Mouse (Mus musculus) spleen, adult 2 months (tissue): ENCODE results near the gene Zdhhc4. TPM values are rescaled to one million over a fixed set of nuclear protein-coding genes. Genes with fewer than 3 reads are reported as not detected.
A peak's percentile ranks its signal among the peaks of the same experiment; 100 is the strongest.

Source experiments
- DNase-seq, 2 experiments: peaks; one replicate each; pipeline versions ENCODE4 v3.0.0 to v3.0.0-alpha.2; 2012 to 2021; ENCODE audit warnings: low spot score in 2 of 2, low read depth in 1 of 2
- H3K27ac ChIP-seq: fragments of 200-500 bp; 2 replicates; pipeline ENCODE4 v1.5.1; 2012; ENCODE audit warnings: low read length, inconsistent platforms; ENCODE audit not compliant: insufficient read depth
- H3K27me3 ChIP-seq: fragments of 200-500 bp; 2 replicates; pipeline ENCODE4 v1.6.1; 2012; ENCODE audit warnings: mild to moderate bottlenecking, moderate library complexity, low read length, inconsistent platforms; ENCODE audit not compliant: control insufficient read depth, insufficient read depth
- H3K36me3 ChIP-seq: fragments of 200-500 bp; 2 replicates; pipeline ENCODE4 v1.6.1; 2012; ENCODE audit warnings: mild to moderate bottlenecking, low read length, inconsistent platforms; ENCODE audit not compliant: control insufficient read depth, insufficient read depth
- H3K4me1 ChIP-seq: fragments of 200-500 bp; 2 replicates; pipeline ENCODE4 v1.6.1; 2011; ENCODE audit warnings: inconsistent platforms; ENCODE audit not compliant: control insufficient read depth, insufficient read depth, insufficient read length
- H3K4me3 ChIP-seq: fragments of 200-500 bp; 2 replicates; pipeline ENCODE4 v1.5.1; 2011; ENCODE audit warnings: mild to moderate bottlenecking, inconsistent platforms; ENCODE audit not compliant: insufficient read depth, insufficient read length; ENCODE audit errors: extremely low read depth
- CTCF ChIP-seq: fragments of 200-500 bp; IDR thresholded peaks from 2 replicates; pipeline ENCODE4 v1.5.1; 2011; ENCODE audit warnings: mild to moderate bottlenecking, inconsistent platforms; ENCODE audit not compliant: insufficient read depth, insufficient read length, insufficient replicate concordance; ENCODE audit errors: extremely low read depth
- POLR2A ChIP-seq: fragments of 200-500 bp; IDR thresholded peaks from 2 replicates; pipeline ENCODE4 v1.6.1; 2011; ENCODE audit warnings: low read depth, low read length, inconsistent platforms
- WGBS: fragments of 180-500 bp; shearing (Covaris S2); methylation state at CpG from one replicate; pipeline ENCODE4 v1.1.7; 2018; 5-methylcytosine and 5-hydroxymethylcytosine counted together
- polyA plus RNA-seq: library from polyadenylated mRNA; depleted of rRNA; stranded (reverse); fragments of >200 nt; gene quantifications from 2 replicates; pipeline ENCODE4 v1.2.3, GENCODE M21; 2012

Zdhhc4 gene
- polyA plus RNA-seq, 1 experiment: 55.2 TPM

- H3K4me3 ChIP-seq: no peak overlapping the region
- DNase-seq: no peak
- no peaks in the 10 kb centered on the region for H3K36me3 ChIP-seq
- TF ChIP-seq POLR2A: no peak
- no peak for TF ChIP-seq CTCF
- no peak overlapping the region for H3K27ac ChIP-seq
- 21% methylated on average over 14 of the region's 14 CpGs for WGBS
- H3K4me1 ChIP-seq: 0 out of 2 replicates have a peak, but pooled peaks cover 4% of the 10 kb centered on the region
- no peaks in the 10 kb centered on the region for H3K27me3 ChIP-seq
These were observed 5.5 kb upstream of the Zdhhc4 start for GRCm38 (mm10) chr5:143334418-143335088.

GRCm38 (mm10) chr5:143333872-143334271 lies 4.8 kb upstream of the Zdhhc4 start:
- 0 out of 2 replicates have a peak, but pooled peaks cover 4% of the 10 kb centered on the region for H3K4me1 ChIP-seq
- H3K27ac ChIP-seq: no peak overlapping the region
- H3K4me3 ChIP-seq: no peak overlapping the region
- no peak for TF ChIP-seq POLR2A
- TF ChIP-seq CTCF: peak; percentile 70; the same call in 1 of the 2 replicates
- no peaks in the 10 kb centered on the region for H3K36me3 ChIP-seq
- H3K27me3 ChIP-seq: no peaks in the 10 kb centered on the region
- WGBS: 10% methylated on average over 5 of the region's 5 CpGs
- peak; percentile 53 to 64 for DNase-seq

- TF ChIP-seq CTCF (no peak), POLR2A (no peak)
- DNase-seq: no peak
- WGBS: 55% methylated on average over 8 of the region's 8 CpGs
- Histone ChIP-seq H3K27me3 (no peaks in the 10 kb centered on the region), H3K27ac (no peak overlapping the region), H3K36me3 (peaks cover 23% of the 10 kb centered on the region), H3K4me1 (peaks cover 4% of the 10 kb centered on the region; the same call in 1 of the 2 replicates), H3K4me3 (no peak overlapping the region)
These were observed 11.8 kb downstream of the Zdhhc4 start for GRCm38 (mm10) chr5:143317288-143317610.

- TF ChIP-seq POLR2A: no peak
- no peak for TF ChIP-seq CTCF
- no peak overlapping the region for H3K4me3 ChIP-seq
- DNase-seq: no peak
- H3K27ac ChIP-seq: no peak overlapping the region
- H3K4me1 ChIP-seq: peaks cover 4% of the 10 kb centered on the region; the same call in 1 of the 2 replicates
- no peaks in the 10 kb centered on the region for H3K27me3 ChIP-seq
- H3K36me3 ChIP-seq: peaks cover 18% of the 10 kb centered on the region
- 93% methylated on average over 5 of the region's 5 CpGs for WGBS
These were observed 12.3 kb downstream of the Zdhhc4 start for GRCm38 (mm10) chr5:143316605-143317287.

- Histone ChIP-seq H3K4me1 (peaks cover 4% of the 10 kb centered on the region; the same call in 1 of the 2 replicates), H3K36me3 (peaks cover 20% of the 10 kb centered on the region), H3K4me3 (no peak overlapping the region), H3K27ac (no peak overlapping the region), H3K27me3 (no peaks in the 10 kb centered on the region)
- WGBS: 27% methylated on average over 8 of the region's 8 CpGs
- TF ChIP-seq POLR2A (no peak), CTCF (no peak)
- no peak for DNase-seq
These were observed 13.6 kb downstream of the Zdhhc4 start for GRCm38 (mm10) chr5:143315514-143315888.

- Histone ChIP-seq H3K4me1 (peaks cover 4% of the 10 kb centered on the region; the same call in 1 of the 2 replicates), H3K27ac (peak within 1 kb of the TSS; percentile 97), H3K36me3 (peaks cover 19% of the 10 kb centered on the region), H3K27me3 (no peaks in the 10 kb centered on the region), H3K4me3 (peak within 1 kb of the TSS; percentile 73)
- TF ChIP-seq POLR2A (peak; percentile 28; the same call in 1 of the 2 replicates), CTCF (peak; percentile 93)
- WGBS: under 1% methylated on average over 101 of the region's 101 CpGs
- peak; percentile 67 to 85 for DNase-seq
These were observed 14.1 kb downstream of the Zdhhc4 start, which contains the start of gene E130309D02Rik for GRCm38 (mm10) chr5:143314730-143315513. Gene E130309D02Rik, minus strand, starts transcription at chr5:143315360.
